Mouse (Mus musculus): ENCODE data around the gene Klhl4. TPM values are rescaled to one million over a fixed set of nuclear protein-coding genes. Genes with fewer than 3 reads are reported as not detected.

Gene Klhl4
- total RNA-seq, 1 experiment = not detected

DNA sequence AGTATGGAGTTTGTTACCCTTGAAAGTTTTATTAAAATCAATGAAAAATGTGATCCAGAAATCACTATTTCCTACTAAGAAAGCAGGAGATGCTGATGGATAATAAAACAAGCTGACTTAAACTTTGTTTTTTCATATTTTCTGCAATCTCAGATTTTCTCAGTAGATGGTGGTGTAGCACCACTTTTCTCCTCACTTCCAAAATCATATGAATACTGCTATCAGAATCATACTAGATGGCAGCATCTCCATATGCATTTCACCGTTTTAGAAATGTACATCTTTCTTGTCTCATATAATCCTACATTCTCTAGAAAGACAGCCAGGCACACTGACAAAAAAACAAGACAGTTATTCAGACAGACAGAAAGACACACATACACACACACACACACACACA is 108.2 kb downstream of the Klhl4 start:
- no peak for TF ChIP-seq HCFC1 (IDR thresholded peaks at IDR 0.05; ENCODE audit: borderline replicate concordance, insufficient read depth, low read length)
- no peak for TF ChIP-seq ZNF384 (IDR thresholded peaks at IDR 0.05; ENCODE audit: low read depth, low read length)
- TF ChIP-seq MAFK (IDR thresholded peaks at IDR 0.05; ENCODE audit: insufficient read depth, low read depth, low read length) = no peak
- TF ChIP-seq CHD2 (IDR thresholded peaks at IDR 0.05; ENCODE audit: low read depth, low read length) = no peak
- TF ChIP-seq ZC3H11A (IDR thresholded peaks at IDR 0.05; ENCODE audit: borderline replicate concordance, low read depth, low read length) = no peak
- no peak overlapping the region for H3K27ac ChIP-seq (ENCODE audit: insufficient read depth, low read depth, low read length, poor library complexity, severe bottlenecking)
- H3K4me3 ChIP-seq (ENCODE audit: insufficient read depth in 1 of 2, low read depth in 1 of 2, low read length in 2 of 2, poor library complexity in 1 of 2, severe bottlenecking in 1 of 2) = no peak overlapping the region
- no peak for DNase-seq (ENCODE audit: low read depth, low spot score)
- no peaks in the 10 kb centered on the region for H3K36me3 ChIP-seq (ENCODE audit: control insufficient read depth, insufficient read depth, low read length, poor library complexity, severe bottlenecking)
- H3K9ac ChIP-seq (ENCODE audit: insufficient read depth, low read depth, low read length, poor library complexity, severe bottlenecking) = no peak overlapping the region
- in situ Hi-C loops (cut with MboI; ENCODE audit: low sequenced_read_pairs in 2 of 2, unreplicated experiment in 2 of 2) = no loop called here
- H3K9me3 ChIP-seq (ENCODE audit: control insufficient read depth, insufficient read depth, low read depth, low read length) = no peaks in the 10 kb centered on the region
- no peaks in the 10 kb centered on the region for H3K4me1 ChIP-seq (ENCODE audit: control insufficient read depth in 2 of 2, insufficient read depth in 2 of 2, low read length in 2 of 2, poor library complexity in 1 of 2)

All from ES-E14 (cell line).